Mouse (Mus musculus): ENCODE results near the gene Idnk. TPM values are rescaled to one million over a fixed set of nuclear protein-coding genes. Genes with fewer than 3 reads are reported as not detected.

Gene Idnk
- total and polyA plus RNA-seq, 3 experiments, result 25.5 to 45.0 (median 32.0) TPM

GRCm38 (mm10) chr13:58176105-58176504 lies 18.7 kb downstream of the Idnk start:
- DNase-seq (ENCODE audit: extremely low read depth), result no peak
- Histone ChIP-seq H3K27ac (ENCODE audit: insufficient read depth, low read depth) (no peak overlapping the region), H3K79me2 (replicated peaks; ENCODE audit: control insufficient read depth, extremely low read depth, insufficient read depth, poor library complexity, severe bottlenecking) (no peaks in the 10 kb centered on the region), H3K9ac (ENCODE audit: insufficient read depth, low read depth) (no peak overlapping the region), H3K4me3 (replicated peaks in 1 of 3; ENCODE audit: low read depth in 2 of 3, low read length in 2 of 3, poor library complexity in 1 of 3) (no peak overlapping the region), H3K4me2 (ENCODE audit: insufficient read depth, low read depth, poor library complexity, severe bottlenecking) (no peak overlapping the region), H3K27me3 (replicated peaks) (no peaks in the 10 kb centered on the region), H3K4me1 (ENCODE audit: control insufficient read depth in 1 of 2, insufficient read depth in 2 of 2) (no peaks in the 10 kb centered on the region), H3K36me3 (replicated peaks in 1 of 2; ENCODE audit: control insufficient read depth in 1 of 2, insufficient read depth in 1 of 2, low read length in 1 of 2) (peaks cover 50 to 89% of the 10 kb centered on the region in 2 experiments), H3K9me3 (replicated peaks; ENCODE audit: low read length) (no peaks in the 10 kb centered on the region)
- no peak for TF ChIP-seq ZNF384 (IDR thresholded peaks at IDR 0.05; ENCODE audit: low read depth, low read length)
- no peak for TF ChIP-seq CTCF (conservative IDR thresholded peaks at IDR 0.05 in 1 of 2, IDR thresholded peaks at IDR 0.05 in 1 of 2; ENCODE audit: low read depth in 2 of 2, low read length in 2 of 2)
- TF ChIP-seq PAX5 (IDR thresholded peaks at IDR 0.05; ENCODE audit: low read length), result no peak
- no peak for TF ChIP-seq MXI1 (IDR thresholded peaks at IDR 0.05; ENCODE audit: low read depth, low read length)
- no peak for TF ChIP-seq USF2 (conservative IDR thresholded peaks at IDR 0.05; ENCODE audit: low read depth, low read length)
- TF ChIP-seq NRF1 (IDR thresholded peaks at IDR 0.05; ENCODE audit: low read depth, low read length), result no peak
- dilution Hi-C loops (cut with MboI; ENCODE audit: extremely low pct_ligation_motif_present, extremely low pct_unique_long_range_greater_than_20kb, low sequenced_read_pairs) (no loop called here), in situ Hi-C loops (cut with MboI; ENCODE audit: low pct_ligation_motif_present, low pct_unique_long_range_greater_than_20kb, low sequenced_read_pairs) (no loop called here)

- dilution Hi-C loops (cut with MboI; ENCODE audit: extremely low pct_ligation_motif_present, extremely low pct_unique_long_range_greater_than_20kb, low sequenced_read_pairs), result no loop called here
- DNase-seq (ENCODE audit: extremely low read depth), result no peak
These were observed 20.2 kb downstream of the Idnk start for GRCm38 (mm10) chr13:58177511-58178208.

More at GRCm38 (mm10) chr13:58177511-58178208, 20.2 kb downstream of the Idnk start:
- no peaks in the 10 kb centered on the region for H3K4me1 ChIP-seq (ENCODE audit: control insufficient read depth in 1 of 2, insufficient read depth in 2 of 2)
- H3K9ac ChIP-seq (ENCODE audit: insufficient read depth, low read depth), result no peak overlapping the region
- TF ChIP-seq E2F4 (IDR thresholded peaks at IDR 0.05; ENCODE audit: insufficient replicate concordance, low read depth, low read length) (no peak), USF1 (IDR thresholded peaks at IDR 0.05; ENCODE audit: low read depth, low read length) (no peak), RAD21 (IDR thresholded peaks at IDR 0.05; ENCODE audit: low read depth, low read length) (no peak), MAFK (IDR thresholded peaks at IDR 0.05; ENCODE audit: insufficient replicate concordance, low read length) (no peak), SMC3 (IDR thresholded peaks at IDR 0.05; ENCODE audit: low read depth, low read length) (no peak), CHD2 (IDR thresholded peaks at IDR 0.05; ENCODE audit: low read length) (no peak), CTCF (conservative IDR thresholded peaks at IDR 0.05 in 1 of 2, IDR thresholded peaks at IDR 0.05 in 1 of 2; ENCODE audit: low read depth in 2 of 2, low read length in 2 of 2) (no peak), JUND (conservative IDR thresholded peaks at IDR 0.05; ENCODE audit: low read depth, low read length) (no peak), MAZ (IDR thresholded peaks at IDR 0.05; ENCODE audit: low read depth, low read length) (no peak), POLR2A (IDR thresholded peaks at IDR 0.05; ENCODE audit: low read depth, low read length) (no peak), ZNF384 (IDR thresholded peaks at IDR 0.05; ENCODE audit: low read depth, low read length) (no peak), PAX5 (IDR thresholded peaks at IDR 0.05; ENCODE audit: low read length) (no peak), ZC3H11A (IDR thresholded peaks at IDR 0.05; ENCODE audit: low read depth, low read length) (no peak), TBP (conservative IDR thresholded peaks at IDR 0.05; ENCODE audit: low read depth, low read length) (no peak), ETS1 (conservative IDR thresholded peaks at IDR 0.05; ENCODE audit: low read depth, low read length) (no peak), MYC (IDR thresholded peaks at IDR 0.05; ENCODE audit: low read depth, low read length) (no peak)
- in situ Hi-C loops (cut with MboI; ENCODE audit: low pct_ligation_motif_present, low pct_unique_long_range_greater_than_20kb, low sequenced_read_pairs), result no loop called here
- H3K79me2 ChIP-seq (replicated peaks; ENCODE audit: control insufficient read depth, extremely low read depth, insufficient read depth, poor library complexity, severe bottlenecking), result no peaks in the 10 kb centered on the region
- peaks cover 59 to 96% of the 10 kb centered on the region in 2 experiments for H3K36me3 ChIP-seq (replicated peaks in 1 of 2; ENCODE audit: control insufficient read depth in 1 of 2, insufficient read depth in 1 of 2, low read length in 1 of 2)
- H3K27me3 ChIP-seq (replicated peaks), result no peaks in the 10 kb centered on the region
- no peak overlapping the region for H3K4me3 ChIP-seq (replicated peaks in 1 of 3; ENCODE audit: low read depth in 2 of 3, low read length in 2 of 3, poor library complexity in 1 of 3)
- H3K27ac ChIP-seq (ENCODE audit: insufficient read depth, low read depth), result no peak overlapping the region
- H3K9me3 ChIP-seq (replicated peaks; ENCODE audit: low read length), result no peaks in the 10 kb centered on the region
- no peak overlapping the region for H3K4me2 ChIP-seq (ENCODE audit: insufficient read depth, low read depth, poor library complexity, severe bottlenecking)

All from CH12.LX (cell line).